Mouse (Mus musculus) lung, postnatal 0 days (tissue): ENCODE results near the gene Sdccag8.

ENCODE experiments used
- CTCF ChIP-seq: IDR thresholded peaks from 2 replicates; pipeline ENCODE4 v1.5.1; 2016; ENCODE audit warnings: antibody characterized with exemption, mild to moderate bottlenecking
- EP300 ChIP-seq: IDR thresholded peaks from 2 replicates; pipeline ENCODE4 v1.6.1; 2016; ENCODE audit warnings: antibody characterized with exemption, mild to moderate bottlenecking, control low read depth

- TF ChIP-seq CTCF (no peak), EP300 (no peak)
These were observed 196.3 kb downstream of the Sdccag8 start for GRCm38 (mm10) chr1:177010607-177011302.
